Mouse (Mus musculus): ENCODE measurements around the gene Tpbgl.

The Tpbgl gene

DNA sequence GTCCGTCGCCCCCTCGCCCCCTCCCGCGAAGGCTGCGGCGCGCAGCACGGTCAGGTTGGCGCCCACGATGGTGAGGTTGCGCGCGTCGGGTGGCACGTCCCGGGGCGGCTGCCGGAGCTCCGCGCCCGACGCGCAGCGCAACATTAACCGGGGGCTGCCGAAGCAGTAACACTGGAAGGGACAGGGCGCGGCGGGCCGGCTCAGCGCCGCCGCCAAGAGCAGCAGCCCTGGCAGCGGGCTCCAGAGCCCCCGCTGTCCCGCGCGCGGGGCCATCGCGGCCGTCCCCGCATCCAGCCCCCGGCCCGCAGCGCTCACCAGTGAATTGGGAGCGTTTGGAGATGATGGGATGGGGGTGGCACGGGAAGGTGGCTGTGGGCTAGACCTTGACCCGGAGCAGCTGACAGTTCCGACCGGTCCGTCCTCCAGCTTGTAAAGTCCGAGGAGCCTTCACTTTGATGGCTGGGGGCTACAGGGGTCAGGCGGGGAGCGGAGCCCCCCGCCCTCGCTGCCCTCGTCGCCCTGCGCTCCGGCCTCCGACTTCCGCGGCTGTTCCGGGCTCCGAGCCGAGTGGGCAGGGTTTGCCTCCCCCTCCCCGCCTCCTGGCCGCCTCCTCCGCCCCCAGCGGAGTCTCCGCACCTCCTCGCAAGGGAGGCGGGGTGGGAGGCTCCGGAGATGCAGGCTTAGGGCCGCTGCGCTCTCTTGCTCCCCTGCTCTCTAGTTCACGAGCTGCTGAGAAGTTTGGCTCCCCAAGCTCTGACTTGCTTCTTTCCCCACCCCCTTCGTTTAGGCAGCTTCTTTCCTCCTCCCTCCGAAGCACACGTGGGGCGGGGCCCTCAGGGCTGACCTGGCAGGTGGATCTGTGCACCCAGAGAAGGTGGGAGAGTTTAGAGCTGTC is at the start of gene Tpbgl:
TSS of gene Tpbgl (minus strand) at position 728 of the 895 bp plus-strand sequence.
- peak; percentile 62 for DNase-seq

GRCm38 (mm10) chr7:99674890-99675289 is 48.0 kb upstream of the Tpbgl start:
- DNase-seq, result no peak

DNA sequence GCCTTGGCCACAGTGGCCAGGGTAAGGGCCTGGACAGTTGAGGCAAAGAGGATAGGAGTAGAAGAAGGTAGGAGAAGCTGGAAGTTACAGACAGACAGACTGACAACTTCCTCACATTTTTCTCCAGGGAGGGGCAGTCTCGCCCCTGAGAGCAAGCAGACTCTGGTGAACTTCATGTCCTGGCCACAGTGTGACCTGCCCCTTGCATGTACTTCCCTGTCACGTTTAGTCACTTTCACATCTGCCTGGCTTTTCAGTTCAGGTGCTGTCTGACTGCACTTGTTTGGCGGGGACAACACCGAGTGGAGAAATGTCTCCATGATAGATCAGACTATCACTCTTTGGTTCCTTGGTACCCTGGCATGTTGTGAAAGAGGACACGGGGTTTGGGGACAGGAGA is 47.3 kb upstream of the Tpbgl start:
- DNase-seq, result no peak

DNA sequence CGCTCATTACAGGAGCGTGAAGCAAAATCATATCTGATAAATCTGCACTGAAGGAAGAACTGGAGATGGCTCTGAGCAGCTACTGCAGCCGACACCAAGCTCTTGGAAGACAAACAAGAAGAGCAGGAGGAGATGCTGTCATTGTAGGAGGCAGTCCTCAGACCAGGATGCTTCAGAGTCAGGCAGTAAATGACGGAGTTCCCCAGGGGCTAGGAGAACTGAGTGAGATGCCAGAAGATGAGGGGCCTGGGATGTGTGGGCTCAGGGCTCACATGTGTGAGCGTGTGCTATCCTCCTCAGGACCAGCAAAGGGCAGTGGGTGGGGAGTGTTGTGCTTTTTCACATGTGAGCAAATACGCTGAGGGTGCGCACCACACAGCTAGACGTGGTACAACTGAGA is 46.3 kb upstream of the Tpbgl start:
- DNase-seq, result no peak

DNA sequence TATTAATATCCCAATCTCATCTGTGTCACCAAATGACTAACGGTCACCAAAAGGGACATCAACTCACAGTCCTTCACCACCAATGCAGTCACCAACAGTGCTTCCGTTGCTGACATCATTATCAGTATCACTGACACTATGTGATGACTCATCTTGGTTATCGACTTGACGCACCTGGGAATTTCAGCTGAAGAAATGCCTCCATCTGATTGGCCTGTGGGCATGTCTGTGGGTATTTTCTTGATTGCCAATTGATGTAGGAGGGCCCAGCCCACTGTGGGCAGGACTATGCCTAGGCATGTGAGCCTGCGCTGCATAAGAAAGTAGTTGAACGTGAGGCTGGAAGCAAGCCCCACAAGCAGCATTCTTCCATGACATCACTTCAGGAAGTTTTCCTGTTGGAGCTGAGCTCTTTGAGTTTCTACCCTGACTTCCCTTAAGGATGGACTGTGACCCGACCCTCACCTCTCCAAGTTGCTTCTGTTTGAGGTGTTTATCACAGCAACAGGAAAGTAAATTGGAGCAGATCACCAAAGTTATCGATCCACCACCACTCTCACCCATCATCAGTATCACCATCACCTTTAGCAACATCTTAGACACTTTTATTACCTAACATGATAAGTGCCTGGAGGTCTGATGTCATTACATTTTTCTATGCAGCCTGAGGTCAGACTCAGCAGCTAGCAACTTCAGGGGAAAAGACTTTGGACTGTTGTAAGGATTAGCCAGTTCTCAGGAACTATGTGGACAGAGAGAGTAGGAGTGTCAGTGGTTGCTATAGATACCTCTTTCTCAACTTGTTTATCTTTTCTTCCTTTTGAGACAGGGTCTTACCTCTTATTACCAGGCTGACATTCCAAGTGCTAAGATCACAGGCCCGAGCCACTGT is 44.9 kb upstream of the Tpbgl start:
- no peak for DNase-seq

GRCm38 (mm10) chr7:99670915-99671314 is 44.0 kb upstream of the Tpbgl start:
- no peak for DNase-seq

- peak; percentile 41 for DNase-seq
Measured at GRCm38 (mm10) chr7:99668802-99669201, 41.9 kb upstream of the Tpbgl start.

GRCm38 (mm10) chr7:99667096-99667495 is 40.2 kb upstream of the Tpbgl start:
- no peak for DNase-seq

GRCm38 (mm10) chr7:99665731-99666452 is 39.0 kb upstream of the Tpbgl start:
- DNase-seq, result no peak

GRCm38 (mm10) chr7:99664571-99665485 is 37.9 kb upstream of the Tpbgl start:
- no peak for DNase-seq

DNA sequence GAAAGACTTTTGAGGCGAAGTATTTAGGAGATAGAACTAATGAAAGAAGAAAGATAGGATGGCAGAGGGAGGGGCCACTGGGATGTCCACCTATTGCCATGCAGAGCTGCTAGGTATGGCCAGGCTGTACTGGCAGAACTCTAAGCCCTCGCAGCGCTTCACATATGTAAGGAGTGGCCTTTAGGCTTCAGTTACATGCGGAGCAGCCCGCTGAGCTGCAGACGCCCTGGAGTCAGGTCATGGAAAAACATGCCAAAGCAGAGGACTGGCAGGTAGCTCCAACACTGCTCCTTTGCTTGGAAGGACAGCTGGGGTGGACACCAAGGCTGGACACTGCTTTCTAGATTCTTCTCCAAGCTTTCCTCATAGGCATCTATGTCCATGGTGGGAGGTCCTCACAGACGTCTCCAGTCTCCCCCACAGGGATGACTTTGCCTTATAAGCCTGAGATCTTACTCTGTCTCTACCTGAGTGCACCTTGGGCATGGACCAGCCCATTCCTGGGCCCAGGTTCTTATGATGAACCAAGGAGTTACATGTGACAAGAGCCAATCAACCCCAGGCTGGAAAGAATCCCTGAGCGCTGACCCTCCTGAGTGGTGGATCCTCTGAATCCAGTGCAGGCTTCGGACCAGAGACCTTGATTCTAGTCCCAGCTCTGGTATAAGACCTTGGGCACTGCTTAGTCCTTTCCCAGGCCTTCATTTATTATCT is 36.8 kb upstream of the Tpbgl start:
- no peak for DNase-seq

- no peak for DNase-seq
Measured at GRCm38 (mm10) chr7:99662311-99662710, 35.4 kb upstream of the Tpbgl start.

DNA sequence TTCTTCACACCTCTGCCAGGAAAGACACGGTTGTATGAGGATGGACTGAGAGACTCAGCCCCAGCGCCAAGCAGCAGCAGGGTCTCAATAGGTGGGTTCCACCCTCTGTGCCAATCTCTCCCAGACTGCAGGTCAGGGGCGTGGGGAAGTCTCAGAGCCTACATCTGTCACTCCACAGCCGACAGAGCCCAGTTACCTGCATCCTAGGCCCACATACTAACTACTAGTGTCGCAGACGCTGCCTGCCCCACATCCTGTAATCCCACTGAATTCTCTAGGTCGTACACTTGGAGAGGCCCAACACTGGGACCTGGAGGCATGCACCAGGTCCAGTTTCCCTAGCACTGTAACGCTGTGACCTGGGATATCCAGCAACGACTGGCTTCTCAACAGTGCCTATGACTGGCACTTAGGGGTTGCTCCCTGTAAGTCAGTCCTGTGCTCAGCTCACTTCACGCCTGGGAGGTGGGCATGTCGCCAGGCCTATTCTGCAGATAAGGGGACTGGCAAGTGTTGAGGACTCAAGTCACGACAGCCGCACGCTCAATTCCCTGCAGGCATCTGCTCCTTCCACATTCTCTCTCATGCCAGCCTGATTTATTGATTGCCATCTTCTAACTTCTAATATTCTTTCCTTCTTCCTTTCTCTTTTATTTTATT is 34.8 kb upstream of the Tpbgl start:
- no peak for DNase-seq

DNA sequence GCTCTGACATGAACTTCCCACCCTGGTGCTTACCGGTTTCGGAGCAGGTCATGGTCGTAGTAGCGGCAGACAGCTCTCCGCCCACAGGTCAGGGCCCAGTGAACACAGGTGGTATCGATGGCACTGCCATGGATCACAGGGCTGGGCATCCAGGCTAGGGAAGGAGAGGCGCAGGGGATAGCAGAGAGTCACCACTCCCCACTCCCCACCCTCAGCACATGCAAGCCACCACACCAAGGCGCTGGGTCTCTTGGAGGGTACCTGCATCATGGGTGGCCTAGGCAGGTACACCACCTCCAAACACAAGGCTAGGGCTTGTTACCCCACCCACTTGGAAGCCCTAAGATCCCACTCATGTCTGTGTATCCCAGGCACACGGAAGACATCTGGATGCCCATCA is 34.2 kb upstream of the Tpbgl start:
- no peak for DNase-seq

DNA sequence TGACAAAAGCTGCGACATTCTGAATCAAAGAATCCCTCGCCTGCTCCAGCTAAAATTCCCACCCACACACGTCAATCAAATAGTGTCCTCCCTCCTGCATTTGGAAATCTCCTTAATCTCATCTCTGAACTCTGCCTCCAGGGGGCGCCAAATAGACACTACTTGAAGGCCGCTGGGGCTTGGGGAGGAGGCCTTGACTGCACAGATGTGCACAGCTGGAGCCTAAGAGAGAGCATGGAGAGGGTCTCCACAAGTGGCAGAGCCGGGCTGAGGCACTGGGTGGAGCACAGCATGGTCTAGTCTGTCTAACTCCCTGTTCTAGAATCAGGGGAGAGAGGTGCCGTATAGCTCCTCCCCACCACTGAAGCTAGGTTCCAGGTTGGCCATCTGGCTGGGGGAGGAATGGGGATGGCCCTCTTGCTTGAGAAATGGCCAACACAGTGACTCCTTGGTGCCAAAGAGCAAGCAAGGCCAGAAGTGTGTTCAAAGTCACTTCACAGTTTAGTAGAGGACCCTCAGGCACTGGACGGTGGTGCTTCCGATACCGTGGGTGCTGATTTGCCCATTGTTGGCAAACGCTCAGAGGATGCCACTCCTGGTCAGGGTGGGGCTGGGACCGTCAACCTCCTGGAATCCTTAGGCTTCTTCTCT is 32.6 kb upstream of the Tpbgl start:
- DNase-seq, result peak; percentile 90

- no peak for DNase-seq
Measured at GRCm38 (mm10) chr7:99654244-99654643, 27.3 kb upstream of the Tpbgl start.

DNA sequence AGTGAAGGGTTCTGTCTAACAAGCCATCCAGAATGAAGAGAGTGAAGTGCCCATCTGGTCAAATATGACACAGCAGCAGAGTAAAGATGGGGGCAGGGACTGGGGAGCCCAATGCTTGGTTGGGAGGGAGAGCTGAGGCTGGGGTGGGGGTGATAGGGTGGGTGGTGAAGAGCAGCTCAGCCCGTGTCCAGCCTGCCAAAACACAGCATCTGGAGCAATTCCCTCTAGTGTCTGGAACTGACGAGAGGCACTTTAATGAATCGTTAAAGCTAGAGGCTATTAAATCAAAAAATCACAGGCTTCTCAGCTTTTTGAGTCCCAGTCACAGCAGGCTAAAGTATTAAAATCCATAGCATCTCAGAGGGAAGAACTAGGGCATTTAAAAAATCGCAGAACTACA is 22.7 kb upstream of the Tpbgl start:
- peak; percentile 41 for DNase-seq

- peak; percentile 53 for DNase-seq
Measured at GRCm38 (mm10) chr7:99648623-99649022, 21.7 kb upstream of the Tpbgl start.

DNA sequence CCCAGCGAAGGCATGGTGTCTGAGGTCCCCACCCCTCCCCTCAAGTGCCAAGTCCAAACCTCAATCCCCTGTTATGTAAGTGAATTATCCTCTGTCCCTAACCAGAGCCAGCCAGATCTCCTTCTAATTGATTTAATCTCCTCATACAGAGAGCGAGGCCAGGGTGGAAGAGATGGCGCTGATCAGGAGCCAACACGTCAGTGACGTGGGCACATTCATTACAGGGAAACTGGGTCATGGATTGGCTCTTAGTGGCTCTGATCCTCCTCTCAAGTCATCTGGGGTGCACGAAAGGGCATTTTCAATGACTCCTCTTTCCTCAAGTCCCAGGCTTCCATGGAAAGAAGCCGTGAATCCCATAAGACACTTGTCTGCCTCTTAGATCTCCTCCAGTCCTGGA is 17.8 kb upstream of the Tpbgl start:
- peak; percentile 80 for DNase-seq

DNA sequence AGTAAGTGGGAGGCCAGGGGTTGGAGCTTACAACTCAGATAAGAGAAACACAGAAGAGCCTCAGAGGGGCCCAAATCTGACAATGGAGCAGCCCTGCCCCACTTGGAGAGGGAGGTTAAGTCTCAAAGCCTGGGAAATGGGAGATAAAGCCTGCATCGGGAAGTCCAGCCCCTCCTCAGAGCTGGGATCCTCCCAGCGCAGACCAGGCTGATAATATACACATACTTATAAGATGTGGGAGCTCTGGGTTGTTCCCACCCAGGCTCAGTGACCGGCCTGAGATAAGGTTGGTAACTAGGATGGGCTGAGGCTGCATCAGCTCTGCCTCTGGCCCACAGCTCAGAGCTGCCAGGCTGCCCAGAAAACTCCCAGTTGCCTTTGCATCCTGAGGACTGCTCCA is 15.2 kb upstream of the Tpbgl start:
- no peak for DNase-seq

Measured in retina, postnatal 1 day (tissue).